18 mouse cellular contexts compared by ENCODE assay signal in genomic region chr5:119171626-119172025, GRCm38 (mm10).
"Had no signal": no experiment of that assay in that cellular context is flagged by ENCODE, and none has a peak within 500 bp of the region (broad histone marks: within the 10 kb centered on the region; RNA-seq: fewer than 3 reads in every experiment).

No protein-coding gene starts in this region.

- ATAC-seq: liver, postnatal 0 days; lung, postnatal 0 days; midbrain, embryonic 16.5 days had no signal

- DNase-seq: liver, postnatal 0 days; lung, adult 2 months; lung, postnatal 14 days; lung, postnatal 36 days; midbrain, embryonic 14.5 days; right cerebral cortex, postnatal 14 days; thymus, adult 2 months; thymus, postnatal 25 days; thymus, postnatal 4 days had no signal

- H3K27ac ChIP-seq: lung, embryonic 15.5 days; macrophage; midbrain, embryonic 10.5 days; midbrain, embryonic 12.5 days; neural tube, embryonic 12.5 days; stomach, embryonic 15.5 days; stomach, postnatal 0 days had no signal

- H3K4me2 ChIP-seq: lung, embryonic 15.5 days; midbrain, embryonic 12.5 days; neural tube, embryonic 12.5 days; stomach, embryonic 15.5 days had no signal

- H3K4me3 ChIP-seq: lung, embryonic 15.5 days; midbrain, embryonic 10.5 days; midbrain, embryonic 12.5 days; neural tube, embryonic 12.5 days; stomach, embryonic 15.5 days had no signal

- H3K27me3 ChIP-seq: lung, embryonic 15.5 days; midbrain, embryonic 12.5 days; neural tube, embryonic 12.5 days; stomach, embryonic 15.5 days had no signal

- H3K36me3 ChIP-seq: lung, embryonic 15.5 days; midbrain, embryonic 10.5 days; midbrain, embryonic 12.5 days; neural tube, embryonic 12.5 days; stomach, embryonic 15.5 days had no signal

- H3K9ac ChIP-seq: liver, postnatal 0 days; lung, embryonic 15.5 days; midbrain, embryonic 12.5 days; neural tube, embryonic 12.5 days; stomach, embryonic 15.5 days had no signal

- H3K9me3 ChIP-seq: lung, embryonic 15.5 days; midbrain, embryonic 10.5 days; midbrain, embryonic 12.5 days; neural tube, embryonic 12.5 days; stomach, embryonic 15.5 days had no signal

- H3K4me1 ChIP-seq: lung, embryonic 15.5 days; midbrain, embryonic 10.5 days; midbrain, embryonic 12.5 days; neural tube, embryonic 12.5 days had no signal
